Mouse (Mus musculus) ovary, adult 18-20 months (tissue): Measurements from ENCODE around the gene Adk.

Source experiments
- DNase-seq: peaks from one replicate; pipeline ENCODE4 v3.0.0; 2022; ENCODE audit warnings: low spot score, mixed read lengths

Adk gene

GRCm38 (mm10) chr14:21278290-21278689 is 225.9 kb downstream of the Adk start:
- no peak for DNase-seq

- DNase-seq, result no peak
Measured at GRCm38 (mm10) chr14:21278907-21279535, 226.6 kb downstream of the Adk start.

- no peak for DNase-seq
Measured at GRCm38 (mm10) chr14:21280451-21280850, 228.1 kb downstream of the Adk start.

GRCm38 (mm10) chr14:21281506-21281905 is 229.1 kb downstream of the Adk start:
- no peak for DNase-seq

- no peak for DNase-seq
Measured at GRCm38 (mm10) chr14:21284116-21284515, 231.7 kb downstream of the Adk start.

GRCm38 (mm10) chr14:21284847-21285246 is 232.5 kb downstream of the Adk start:
- DNase-seq, result no peak

GRCm38 (mm10) chr14:21286274-21286673 is 233.9 kb downstream of the Adk start:
- DNase-seq, result no peak

GRCm38 (mm10) chr14:21287726-21288442 is 235.5 kb downstream of the Adk start:
- no peak for DNase-seq

GRCm38 (mm10) chr14:21299743-21300142 is 247.4 kb downstream of the Adk start:
- no peak for DNase-seq

GRCm38 (mm10) chr14:21304815-21305214 is 252.4 kb downstream of the Adk start:
- DNase-seq, result no peak

GRCm38 (mm10) chr14:21308349-21308936 is 256.1 kb downstream of the Adk start:
- DNase-seq, result no peak

GRCm38 (mm10) chr14:21310530-21310929 is 258.2 kb downstream of the Adk start:
- no peak for DNase-seq

GRCm38 (mm10) chr14:21313561-21314342 is 261.4 kb downstream of the Adk start:
- DNase-seq, result no peak

GRCm38 (mm10) chr14:21314466-21314865 is 262.1 kb downstream of the Adk start:
- no peak for DNase-seq

- no peak for DNase-seq
Measured at GRCm38 (mm10) chr14:21334826-21335225, 282.5 kb downstream of the Adk start.

- no peak for DNase-seq
Measured at GRCm38 (mm10) chr14:21335691-21336314, 283.4 kb downstream of the Adk start.

- no peak for DNase-seq
Measured at GRCm38 (mm10) chr14:21337948-21338347, 285.6 kb downstream of the Adk start.

GRCm38 (mm10) chr14:21341195-21341594 is 288.8 kb downstream of the Adk start:
- no peak for DNase-seq

GRCm38 (mm10) chr14:21342984-21343383 is 290.6 kb downstream of the Adk start:
- DNase-seq, result no peak

GRCm38 (mm10) chr14:21344896-21345295 is 292.5 kb downstream of the Adk start:
- no peak for DNase-seq

GRCm38 (mm10) chr14:21348611-21349260 is 296.4 kb downstream of the Adk start:
- DNase-seq, result no peak

GRCm38 (mm10) chr14:21351646-21352045 is 299.3 kb downstream of the Adk start:
- no peak for DNase-seq
